Mouse (Mus musculus) MN1 (cell line): ENCODE results near the gene Pmvk.

Experiments
- DNase-seq: peaks from one replicate; pipeline ENCODE4 v3.0.0-alpha.2; 2016; ENCODE audit warnings: low spot score

The Pmvk gene

DNA sequence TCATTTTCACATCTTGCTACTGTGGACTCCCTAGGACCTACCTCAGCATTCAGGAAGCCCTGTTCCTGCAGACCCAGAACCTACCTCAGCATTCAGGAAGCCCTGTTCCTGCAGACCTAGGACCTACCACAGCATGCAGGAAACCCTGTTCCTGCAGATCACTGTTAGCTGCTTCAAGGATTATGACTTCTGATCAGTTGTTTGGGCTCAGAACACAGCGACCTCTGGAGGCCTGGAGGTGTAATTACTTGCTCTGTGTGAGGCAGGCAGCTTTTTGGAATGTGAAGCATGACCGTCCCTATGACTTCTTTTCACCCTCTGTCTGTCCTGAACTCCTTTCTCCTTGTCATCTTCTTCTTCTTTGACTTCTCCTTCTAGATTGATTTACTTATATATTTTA, 27.1 kb downstream of the Pmvk start:
- DNase-seq = peak; percentile 35

DNA sequence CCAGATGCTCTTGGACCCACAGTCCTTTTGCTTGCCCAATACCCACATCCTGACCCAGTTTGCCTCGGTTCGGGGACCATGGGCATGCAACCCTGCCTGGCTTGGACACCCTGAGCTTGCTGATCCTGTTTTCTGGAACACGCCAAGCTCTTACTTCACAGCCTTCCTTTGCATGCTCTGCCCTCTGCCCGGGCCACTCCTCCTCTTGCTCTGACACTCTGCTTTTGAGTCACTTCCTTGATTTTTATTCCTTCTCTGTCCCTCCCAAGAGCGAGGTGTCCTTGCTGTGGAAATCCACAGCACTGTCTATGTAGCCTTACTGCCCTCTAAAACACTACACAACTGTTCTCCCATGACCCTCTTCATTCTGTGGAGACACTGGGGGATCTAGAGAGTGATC, 27.9 kb downstream of the Pmvk start:
- peak; percentile 22 for DNase-seq

DNA sequence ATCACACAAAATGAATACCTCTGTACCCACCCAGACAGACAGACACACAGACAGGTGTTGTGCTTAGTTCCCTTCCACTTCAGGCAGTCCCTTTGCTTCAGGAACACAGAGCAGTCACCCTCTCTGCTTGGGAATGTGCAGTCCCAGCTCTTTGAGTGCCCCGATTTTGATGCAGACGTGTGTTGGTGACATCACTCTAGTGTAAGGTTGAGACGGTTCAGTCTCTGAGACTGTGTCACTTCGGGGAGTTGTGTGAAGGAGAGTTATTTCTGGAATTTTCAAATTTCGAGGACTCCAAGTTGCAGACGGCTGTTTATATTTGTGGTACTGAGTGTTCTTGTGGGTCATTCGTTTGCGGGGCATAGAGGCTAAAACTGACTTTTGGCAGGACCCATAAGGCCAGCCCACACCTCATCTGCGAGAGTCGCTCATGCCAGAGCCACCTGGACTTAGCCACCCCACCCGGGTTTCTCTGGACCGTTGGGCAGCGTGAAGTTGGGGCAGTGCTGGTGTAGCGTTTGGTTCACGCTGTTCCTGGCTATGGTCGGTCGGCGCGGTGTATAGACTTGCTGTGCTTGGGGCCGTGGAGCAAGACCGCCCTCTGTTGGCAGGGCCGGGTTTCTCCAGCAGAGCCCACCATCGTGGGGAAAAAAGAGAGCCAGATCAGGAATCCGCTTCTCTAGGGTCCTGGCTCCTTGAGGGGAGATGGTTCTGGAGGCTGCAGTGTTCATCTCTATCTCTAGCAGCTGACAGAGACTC, 30.6 kb downstream of the Pmvk start:
- peak; percentile 87 for DNase-seq

DNA sequence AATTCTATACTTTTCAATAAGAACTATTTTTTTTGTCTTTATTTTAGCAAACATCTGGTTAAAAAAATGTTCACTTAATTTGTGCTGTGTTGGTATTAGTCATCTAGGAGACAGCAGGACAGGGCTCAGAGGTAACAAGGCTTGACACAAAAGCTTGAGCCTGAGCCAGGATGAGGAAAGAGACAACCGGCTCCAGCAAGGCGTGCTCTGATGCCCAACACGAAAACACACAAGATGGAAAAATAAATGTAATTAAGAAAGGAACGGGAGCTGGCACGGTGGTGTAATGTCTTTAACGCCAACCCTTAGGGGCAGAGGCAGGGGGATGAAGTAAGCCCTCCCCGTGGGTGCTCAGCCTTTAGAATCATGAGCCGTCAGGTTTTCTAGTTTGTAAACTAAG, 31.8 kb downstream of the Pmvk start:
- DNase-seq = peak; percentile 82

GRCm38 (mm10) chr3:89486916-89487702, 32.8 kb downstream of the Pmvk start:
- no peak for DNase-seq

GRCm38 (mm10) chr3:89490790-89491189, 36.4 kb downstream of the Pmvk start:
- DNase-seq = no peak

- no peak for DNase-seq
These were observed 37.2 kb downstream of the Pmvk start for GRCm38 (mm10) chr3:89491559-89491958.

DNA sequence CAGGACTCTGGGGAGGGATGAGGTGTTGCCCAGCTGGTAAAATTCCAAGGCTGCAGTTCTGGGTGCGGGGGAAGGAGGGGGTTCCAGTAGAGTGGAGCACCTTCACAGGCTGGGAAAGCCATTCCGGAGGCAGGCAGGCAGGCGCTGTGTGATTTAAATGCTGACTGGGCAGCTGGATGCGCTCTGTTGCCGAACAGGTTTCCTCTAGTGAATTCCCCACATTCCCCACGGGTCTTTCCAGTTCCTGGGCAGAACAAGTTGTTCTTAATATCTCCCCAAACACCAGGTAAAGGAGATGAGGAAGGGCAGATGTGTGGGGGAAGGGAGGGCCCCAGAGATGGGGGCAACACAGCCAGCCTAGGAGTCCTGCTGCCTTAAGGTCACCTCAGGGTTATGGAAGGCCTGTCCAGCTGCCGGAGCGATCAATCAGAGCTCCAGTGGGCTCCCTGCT, 38.4 kb downstream of the Pmvk start:
- DNase-seq = no peak

DNA sequence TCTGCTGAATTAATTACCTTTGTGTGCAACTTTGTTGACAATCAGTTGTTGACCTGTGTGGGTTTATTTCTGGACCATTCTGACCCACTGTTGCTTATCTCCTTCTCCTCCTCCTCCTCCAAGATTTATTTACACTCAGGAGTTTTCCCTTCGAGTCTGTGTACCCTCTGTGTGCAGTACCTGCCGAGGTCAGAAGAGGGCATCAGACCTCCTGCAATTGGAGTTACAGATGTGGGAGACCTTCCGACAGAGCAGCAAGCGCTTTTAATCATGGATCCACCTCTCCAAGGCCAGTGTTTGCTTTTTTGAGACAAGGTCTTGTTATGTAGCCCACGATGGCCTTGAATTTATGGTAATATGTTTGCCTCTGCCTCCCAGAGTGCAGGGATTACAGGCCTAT, 40.3 kb downstream of the Pmvk start:
- DNase-seq = no peak

- no peak for DNase-seq
These were observed 42.0 kb downstream of the Pmvk start for GRCm38 (mm10) chr3:89496366-89496765.

DNA sequence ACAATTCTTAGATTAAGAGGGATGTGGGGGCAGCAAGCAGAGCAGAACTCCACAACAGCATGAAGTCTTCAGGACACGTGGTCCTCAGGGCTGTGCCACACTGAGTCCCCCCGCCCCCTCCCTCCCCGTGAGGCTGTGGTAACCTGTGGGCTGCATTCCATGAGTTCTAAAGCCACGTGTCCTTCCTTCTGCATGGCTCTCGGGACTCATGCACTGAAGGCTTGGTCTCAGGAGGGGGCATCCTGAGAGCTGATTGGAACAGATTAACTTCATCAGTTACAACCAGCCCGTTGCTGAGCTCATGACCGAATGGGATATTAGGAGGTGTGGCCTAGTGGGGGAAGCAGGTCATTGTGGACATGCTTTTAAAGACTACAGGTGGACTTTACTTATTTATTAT, 45.4 kb downstream of the Pmvk start:
- DNase-seq = no peak

DNA sequence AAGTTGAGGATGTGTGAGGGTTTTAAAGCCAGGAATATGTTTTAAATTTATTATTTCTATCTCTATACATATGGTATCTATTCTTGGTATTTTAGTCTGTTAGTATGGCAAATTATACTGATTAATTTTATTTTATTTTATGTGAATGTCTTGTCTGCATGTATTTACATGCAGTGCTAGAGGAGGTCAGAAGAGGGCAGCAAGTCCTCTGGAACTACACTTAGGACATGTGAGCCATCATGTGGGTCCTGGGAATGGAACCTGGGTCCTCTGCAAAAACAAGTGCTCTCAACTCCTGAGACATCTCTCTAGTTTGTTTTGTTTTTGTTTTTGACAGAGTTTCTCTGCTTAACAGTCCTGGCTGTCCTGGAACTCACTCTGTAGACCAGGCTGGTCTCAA, 47.1 kb downstream of the Pmvk start:
- no peak for DNase-seq

DNA sequence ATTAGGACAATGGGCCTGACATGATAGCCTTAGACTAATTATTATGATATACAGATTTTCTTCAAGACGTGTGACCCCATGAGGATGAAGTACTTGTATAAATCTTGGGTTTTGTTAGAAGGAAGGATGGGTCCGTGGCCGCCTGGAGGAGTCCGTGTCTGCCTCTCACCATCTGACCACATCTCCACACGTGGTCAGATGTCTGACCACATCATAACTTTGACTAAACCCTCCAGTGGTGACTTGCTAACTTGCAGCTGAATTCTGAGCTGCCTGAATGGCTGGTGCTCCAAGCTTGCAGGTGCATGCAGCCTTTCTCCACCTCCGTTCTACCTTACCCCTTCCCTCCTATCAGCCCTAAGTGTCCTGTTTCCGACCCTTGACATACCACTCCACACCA, 48.2 kb downstream of the Pmvk start:
- no peak for DNase-seq

- DNase-seq = no peak
These were observed 53.7 kb downstream of the Pmvk start for GRCm38 (mm10) chr3:89508041-89508440.

DNA sequence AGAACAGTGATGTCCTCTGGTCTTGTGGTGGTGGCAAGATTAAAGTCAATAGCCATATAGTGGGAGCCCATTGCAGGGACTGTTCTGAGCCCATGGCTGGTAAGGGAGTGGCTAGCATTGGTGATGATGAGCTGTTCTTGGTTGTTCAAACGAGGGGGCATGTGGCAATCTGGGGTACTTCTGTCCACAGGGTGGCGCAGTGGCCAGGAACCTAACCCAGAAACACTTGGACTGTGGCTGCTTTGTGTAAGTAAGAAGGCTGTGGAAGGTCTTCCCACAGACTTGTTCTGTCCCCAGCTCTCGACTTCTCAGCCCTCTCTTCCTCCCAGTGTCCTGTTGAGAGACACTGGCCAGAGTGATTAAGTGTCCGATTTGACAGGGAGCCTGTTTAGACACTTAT, 56.6 kb downstream of the Pmvk start:
- DNase-seq = peak; percentile 56

DNA sequence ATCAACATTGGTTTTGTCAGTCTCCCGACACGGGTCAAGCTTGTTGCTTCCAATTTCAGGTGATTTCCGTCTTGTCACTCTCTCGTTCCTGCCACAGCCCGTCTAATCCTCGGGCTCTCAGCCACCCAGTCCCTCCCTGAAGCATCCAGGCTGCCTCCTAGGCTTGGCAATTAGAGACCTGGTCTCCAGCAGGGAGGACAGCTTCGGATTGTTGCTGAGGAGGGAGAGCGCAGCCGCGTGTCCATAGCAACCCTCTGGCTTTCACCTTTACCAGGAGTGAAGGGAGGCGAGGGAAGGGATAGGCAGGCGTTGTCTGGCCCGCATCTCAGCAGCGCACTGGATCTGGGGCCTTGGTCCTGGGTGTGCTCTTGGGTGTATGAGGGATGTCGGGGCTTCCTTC, 57.1 kb downstream of the Pmvk start:
- no peak for DNase-seq

DNA sequence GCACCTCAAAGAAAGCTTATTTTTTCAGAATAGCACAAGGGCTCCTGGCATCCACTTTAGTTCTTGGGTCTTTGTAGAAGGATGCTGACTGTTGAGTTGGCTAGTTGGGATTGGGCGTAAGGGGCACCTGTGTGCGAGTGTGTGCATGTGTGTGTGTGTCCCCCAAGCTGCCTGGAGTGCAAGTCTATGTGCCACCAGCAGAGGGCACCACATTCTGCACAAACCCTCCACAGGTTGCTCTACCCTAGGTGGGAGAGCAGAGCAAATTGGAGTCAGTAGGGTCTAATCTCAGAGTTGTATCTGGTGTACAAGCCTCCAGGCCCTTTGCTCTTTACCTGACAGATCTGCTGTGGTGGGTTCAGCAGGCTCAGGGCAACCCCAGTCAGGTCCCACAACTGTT, 57.9 kb downstream of the Pmvk start:
- DNase-seq = no peak

DNA sequence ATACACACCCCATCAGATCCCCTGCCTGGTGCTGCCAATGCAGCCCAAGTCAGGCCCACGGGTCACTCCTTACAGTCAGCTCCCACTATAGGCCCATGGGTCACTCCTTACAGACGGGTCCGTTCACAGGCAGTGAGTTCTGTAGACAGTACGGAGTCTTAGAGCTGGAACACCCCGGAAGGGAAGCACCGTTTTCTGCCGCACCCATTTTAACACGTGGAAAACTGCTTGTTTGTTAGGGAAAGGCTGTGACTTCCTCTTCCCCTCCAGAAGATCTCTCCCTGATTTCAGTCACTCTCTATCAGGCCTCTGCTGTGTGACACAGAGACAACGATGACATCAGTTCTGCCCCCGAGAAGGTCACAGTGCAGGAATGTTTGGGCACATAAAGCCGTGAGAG, 61.1 kb downstream of the Pmvk start:
- no peak for DNase-seq

- DNase-seq = no peak
These were observed 62.0 kb downstream of the Pmvk start for GRCm38 (mm10) chr3:89516321-89516720.
